Mouse (Mus musculus) hindbrain, embryonic 14.5 days (tissue): ENCODE measurements around the gene Bcl2l1. TPM values are rescaled to one million over a fixed set of nuclear protein-coding genes. Genes with fewer than 3 reads are reported as not detected.
A peak's percentile ranks its signal among the peaks of the same experiment; 100 is the strongest.

Experiments used
- ATAC-seq: fragments of 200-750 bp; cut with Nextera tagmentation; 2 replicates; pipeline ENCODE4 v1.8.0; 2017; ENCODE audit warnings: moderate number of reproducible peaks, mild to moderate bottlenecking, moderate TSS enrichment, moderate library complexity; ENCODE audit not compliant: low FRiP score
- DNase-seq: peaks from one replicate; pipeline ENCODE4 v3.0.0-alpha.2; 2015; ENCODE audit warnings: low spot score
- H3K27ac ChIP-seq: fragments of 300-500 bp; sonication (generic); 2 replicates; pipeline ENCODE4 v1.5.1; 2014; ENCODE audit warnings: mild to moderate bottlenecking, moderate library complexity
- H3K27me3 ChIP-seq: fragments of 300-500 bp; sonication (generic); 2 replicates; pipeline ENCODE4 v1.6.1; 2014; ENCODE audit warnings: mild to moderate bottlenecking, low read length, mixed read lengths; ENCODE audit not compliant: control insufficient read depth, insufficient read depth
- H3K36me3 ChIP-seq: fragments of 300-500 bp; sonication (generic); replicated peaks from 2 replicates; pipeline ENCODE4 v1.6.1; 2014; ENCODE audit not compliant: control insufficient read depth, insufficient read depth
- H3K4me1 ChIP-seq: fragments of 300-500 bp; sonication (generic); replicated peaks from 2 replicates; pipeline ENCODE4 v1.6.1; 2014; ENCODE audit warnings: antibody characterized with exemption, low read length, mixed read lengths; ENCODE audit not compliant: control insufficient read depth, insufficient read depth
- H3K4me2 ChIP-seq: fragments of 300-500 bp; sonication (generic); replicated peaks from 2 replicates; pipeline ENCODE4 v1.6.1; 2014; ENCODE audit warnings: mild to moderate bottlenecking, moderate library complexity
- H3K4me3 ChIP-seq: fragments of 300-500 bp; sonication (generic); replicated peaks from 2 replicates; pipeline ENCODE4 v1.5.1; 2014; ENCODE audit warnings: mild to moderate bottlenecking, low read length
- H3K9ac ChIP-seq: fragments of 300-500 bp; sonication (generic); 2 replicates; pipeline ENCODE4 v1.6.1; 2014
- H3K9me3 ChIP-seq: fragments of 300-500 bp; sonication (generic); 2 replicates; pipeline ENCODE4 v1.6.1; 2016; ENCODE audit warnings: low read length; ENCODE audit not compliant: control insufficient read depth
- WGBS: fragments of 180-500 bp; shearing (Covaris S2); extraction: QIAGEN DNeasy Blood & Tissue Kit; methylation state at CpG from one replicate; pipeline ENCODE4 v1.1.7; 2014; 5-methylcytosine and 5-hydroxymethylcytosine counted together
- polyA plus RNA-seq: library from polyadenylated mRNA; unstranded; fragments of >200 nt; fragmentation: Nextera tagmentation; extraction: Ambion mirVana; gene quantifications from 2 replicates; pipeline ENCODE4 v1.2.1, GENCODE M21; 2014

Bcl2l1 gene
- polyA plus RNA-seq, 1 experiment from 2014 or later: 155 TPM

DNA sequence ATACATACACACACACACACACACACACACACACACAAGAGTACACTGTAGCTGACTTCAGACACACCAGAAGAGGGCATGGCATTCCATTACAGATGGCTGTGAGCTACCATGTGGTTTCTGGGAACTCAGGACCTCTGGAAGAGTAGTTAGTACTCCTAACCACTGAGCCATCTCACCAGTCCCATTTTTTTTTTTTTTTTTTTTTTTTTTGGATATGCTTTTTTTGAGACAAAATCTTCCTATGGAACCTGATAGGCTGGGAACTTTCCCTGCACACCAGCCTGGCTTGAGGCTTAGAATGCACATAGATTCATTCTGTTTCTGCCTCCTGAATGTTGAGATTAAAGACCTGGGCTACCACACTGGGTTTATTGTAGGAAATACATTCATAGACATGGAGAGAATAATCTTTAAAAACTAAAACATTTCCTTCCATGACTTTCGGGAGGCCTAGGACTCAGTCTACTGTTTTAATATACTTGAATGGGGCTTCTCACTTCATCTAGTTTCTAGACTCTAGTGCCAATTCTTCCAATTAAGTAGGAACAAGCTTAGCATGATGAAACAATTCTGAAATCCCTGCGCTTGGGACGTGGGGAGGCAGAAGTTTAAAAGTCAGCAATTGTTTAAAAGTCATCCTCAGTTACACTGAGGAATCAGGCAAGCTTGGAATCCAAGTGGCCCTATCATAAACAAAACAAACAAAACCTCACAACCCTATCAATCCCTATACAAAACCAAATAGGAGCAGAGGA lies 15.7 kb upstream of the Bcl2l1 start:
- 0 out of 2 replicates have a peak, but pooled peaks cover 5% of the 10 kb centered on the region for H3K4me1 ChIP-seq
- H3K36me3 ChIP-seq: no peaks in the 10 kb centered on the region
- H3K9ac ChIP-seq: peak overlapping the region; percentile 54
- H3K9me3 ChIP-seq: no peaks in the 10 kb centered on the region
- peak overlapping the region; percentile 78 for H3K4me2 ChIP-seq
- ATAC-seq (0 out of 2 replicates have a peak, but pooled peaks have one; percentile 4), DNase-seq (no peak)
- WGBS: 23% methylated on average over 3 of the region's 3 CpGs
- H3K4me3 ChIP-seq: peak overlapping the region; percentile 65; the same call in 1 of the 2 replicates
- H3K27ac ChIP-seq: no peak overlapping the region
- H3K27me3 ChIP-seq: no peaks in the 10 kb centered on the region

DNA sequence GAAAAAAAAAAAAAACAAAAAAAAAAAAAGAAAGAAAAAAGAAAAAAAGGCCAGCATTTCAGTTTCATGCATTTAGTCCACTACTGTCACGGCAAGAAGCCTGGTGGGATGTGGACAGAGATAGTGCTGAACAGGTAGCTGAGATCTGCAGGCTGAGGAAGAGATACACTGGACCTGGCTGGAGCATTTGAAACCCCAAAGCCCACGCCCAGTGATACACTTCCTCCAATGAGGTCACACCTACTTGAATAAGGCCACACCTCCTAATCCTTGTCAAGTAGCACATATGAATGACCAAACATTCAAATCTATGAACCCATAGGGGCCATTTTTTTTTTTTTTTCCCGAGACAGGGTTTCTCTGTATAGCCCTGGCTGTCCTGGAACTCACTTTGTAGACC lies 11.2 kb upstream of the Bcl2l1 start:
- H3K4me3 ChIP-seq: no peak overlapping the region
- no peaks in the 10 kb centered on the region for H3K36me3 ChIP-seq
- no peak overlapping the region for H3K27ac ChIP-seq
- H3K4me1 ChIP-seq: no peaks in the 10 kb centered on the region
- no peak overlapping the region for H3K4me2 ChIP-seq
- no peaks in the 10 kb centered on the region for H3K27me3 ChIP-seq
- no peak overlapping the region for H3K9ac ChIP-seq
- H3K9me3 ChIP-seq: no peaks in the 10 kb centered on the region
- WGBS: 76% methylated on average over 3 of the region's 3 CpGs
- no peak for DNase-seq
- ATAC-seq: no peak

DNA sequence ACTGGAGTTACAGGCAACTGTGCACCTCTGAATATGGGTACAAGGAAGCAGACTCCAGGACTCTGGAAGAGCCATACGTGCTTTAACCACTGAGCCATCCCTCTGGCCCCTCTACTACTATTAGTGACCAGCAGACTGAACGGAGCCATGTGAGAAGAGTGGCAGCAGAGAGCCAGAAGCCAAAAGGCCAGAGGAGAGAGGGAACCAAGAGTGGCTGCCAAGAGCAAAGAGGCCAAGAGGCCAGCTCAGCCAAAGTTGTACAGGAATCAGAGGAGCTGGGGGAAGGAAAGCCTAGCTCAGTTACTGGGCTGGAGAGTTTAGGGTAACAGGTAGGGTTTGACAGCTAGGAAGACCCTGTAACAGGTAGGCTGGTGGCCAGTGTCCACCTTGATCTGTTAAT lies 7.7 kb upstream of the Bcl2l1 start:
- 78% methylated on average over 2 of the region's 2 CpGs for WGBS
- DNase-seq (no peak), ATAC-seq (no peak)

DNA sequence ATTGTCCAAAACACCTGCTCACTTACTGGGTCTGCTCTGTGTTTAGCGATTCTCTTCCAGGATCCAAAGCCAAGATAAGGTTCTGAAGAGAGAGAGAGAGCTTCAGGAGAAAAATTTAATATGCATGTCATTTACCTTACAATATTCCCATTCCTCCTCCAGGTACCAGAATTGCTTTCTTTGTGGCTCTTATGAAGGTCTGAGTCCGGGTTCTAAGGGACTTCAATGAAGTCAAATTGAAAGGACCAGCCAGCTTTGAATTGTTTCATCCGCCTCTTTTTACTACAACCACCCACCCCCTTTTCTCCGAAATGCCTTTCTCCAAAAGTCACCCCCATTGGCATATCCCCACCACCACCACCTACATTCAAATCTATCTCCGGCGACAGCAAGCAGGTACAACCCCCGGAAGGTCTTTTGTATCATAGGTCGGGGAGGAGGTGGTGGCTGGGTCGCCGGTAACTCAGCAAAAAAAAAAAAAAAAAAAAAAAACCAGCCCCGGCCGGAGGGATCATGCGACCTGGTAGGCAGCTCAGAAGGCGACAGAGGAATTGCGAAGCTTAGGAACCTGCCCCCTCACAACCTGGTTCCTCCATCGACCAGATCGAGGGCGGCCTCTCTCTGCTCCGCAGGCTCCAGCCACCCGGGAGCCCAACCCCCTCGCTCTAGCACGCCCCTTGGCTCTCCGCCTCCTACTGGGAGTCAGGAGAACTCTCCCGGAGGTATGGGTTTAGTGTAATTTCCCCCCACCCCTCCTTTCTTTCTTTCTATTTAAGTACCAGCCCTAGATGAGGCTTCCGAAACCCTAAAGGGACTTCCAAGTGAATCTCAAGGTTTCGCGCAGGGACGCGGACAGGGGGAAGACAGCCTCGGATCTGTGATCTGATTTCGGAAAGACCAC lies 1.3 kb downstream of the Bcl2l1 start:
- peak overlapping the region; percentile 97 for H3K27ac ChIP-seq
- peak overlapping the region; percentile 66 for H3K4me3 ChIP-seq
- peak overlapping the region; percentile 94 for H3K9ac ChIP-seq
- H3K4me2 ChIP-seq: peak overlapping the region; percentile 77
- H3K9me3 ChIP-seq: no peaks in the 10 kb centered on the region
- peaks cover 15% of the 10 kb centered on the region; the same call in 1 of the 2 replicates for H3K36me3 ChIP-seq
- H3K27me3 ChIP-seq: no peaks in the 10 kb centered on the region
- WGBS: 1% methylated on average over 31 of the region's 31 CpGs
- H3K4me1 ChIP-seq: peaks cover 43% of the 10 kb centered on the region
- peak; percentile 81 for DNase-seq
- ATAC-seq: peak; percentile 72

More for the DNA sequence above, 7.7 kb upstream of the Bcl2l1 start:
- H3K4me2 ChIP-seq: no peak overlapping the region
- no peak overlapping the region for H3K4me3 ChIP-seq
- no peaks in the 10 kb centered on the region for H3K9me3 ChIP-seq
- no peaks in the 10 kb centered on the region for H3K4me1 ChIP-seq
- H3K36me3 ChIP-seq: no peaks in the 10 kb centered on the region
- H3K27ac ChIP-seq: no peak overlapping the region
- H3K27me3 ChIP-seq: no peaks in the 10 kb centered on the region
- no peak overlapping the region for H3K9ac ChIP-seq

DNA sequence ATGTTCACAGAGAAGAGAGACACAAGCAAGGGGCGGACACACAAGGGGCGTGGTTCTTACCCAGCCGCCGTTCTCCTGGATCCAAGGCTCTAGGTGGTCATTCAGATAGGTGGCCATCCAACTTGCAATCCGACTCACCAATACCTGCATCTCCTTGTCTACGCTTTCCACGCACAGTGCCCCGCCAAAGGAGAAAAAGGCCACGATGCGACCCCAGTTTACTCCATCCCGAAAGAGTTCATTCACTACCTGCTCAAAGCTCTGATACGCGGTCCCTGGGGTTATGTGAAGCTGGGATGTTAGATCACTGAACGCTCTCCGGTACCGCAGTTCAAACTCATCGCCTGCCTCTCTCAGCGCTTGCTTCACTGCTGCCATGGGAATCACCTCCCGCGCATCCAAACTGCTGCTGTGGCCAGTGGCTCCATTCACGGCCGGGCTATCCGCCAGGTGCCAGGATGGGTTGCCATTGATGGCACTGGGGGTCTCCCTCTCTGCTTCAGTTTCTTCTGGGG lies 2.1 kb downstream of the Bcl2l1 start:
- peak overlapping the region; percentile 66 for H3K4me3 ChIP-seq
- H3K4me2 ChIP-seq: peak overlapping the region; percentile 77
- H3K9ac ChIP-seq: peak overlapping the region; percentile 94
- peaks cover 15% of the 10 kb centered on the region; the same call in 1 of the 2 replicates for H3K36me3 ChIP-seq
- H3K27me3 ChIP-seq: no peaks in the 10 kb centered on the region
- 58% methylated on average over 23 of the region's 23 CpGs for WGBS
- H3K9me3 ChIP-seq: no peaks in the 10 kb centered on the region
- ATAC-seq (no peak), DNase-seq (peak; percentile 36)
- H3K4me1 ChIP-seq: peaks cover 46% of the 10 kb centered on the region
- H3K27ac ChIP-seq: peak overlapping the region; percentile 97

DNA sequence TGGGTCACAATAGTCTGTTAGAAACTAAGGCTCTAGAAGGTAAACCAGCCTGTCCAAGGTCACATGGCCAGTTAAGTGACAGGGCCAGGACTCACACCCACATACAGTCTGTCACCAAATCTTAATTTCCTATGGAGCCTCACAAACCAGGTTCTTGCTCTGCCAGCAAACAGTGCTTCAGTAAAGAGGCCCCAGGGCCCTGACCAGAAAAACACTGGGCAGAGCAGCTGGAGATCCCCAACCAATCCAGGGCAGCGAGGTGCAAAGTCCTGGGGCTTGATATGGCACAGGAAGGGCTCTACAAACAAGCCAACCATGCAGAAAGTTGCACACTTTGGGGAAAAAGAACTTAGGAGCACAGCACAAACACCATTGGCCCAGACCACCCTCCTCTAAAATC lies 3.0 kb downstream of the Bcl2l1 start:
- 38% methylated on average over 1 of the region's 1 CpGs for WGBS
- H3K4me1 ChIP-seq: peaks cover 49% of the 10 kb centered on the region
- H3K4me2 ChIP-seq: peak overlapping the region; percentile 77
- no peaks in the 10 kb centered on the region for H3K9me3 ChIP-seq
- no peak for ATAC-seq
- peak overlapping the region; percentile 94 for H3K9ac ChIP-seq
- DNase-seq: no peak
- H3K4me3 ChIP-seq: peak overlapping the region; percentile 66
- peaks cover 15% of the 10 kb centered on the region; the same call in 1 of the 2 replicates for H3K36me3 ChIP-seq
- no peak overlapping the region for H3K27ac ChIP-seq
- no peaks in the 10 kb centered on the region for H3K27me3 ChIP-seq

DNA sequence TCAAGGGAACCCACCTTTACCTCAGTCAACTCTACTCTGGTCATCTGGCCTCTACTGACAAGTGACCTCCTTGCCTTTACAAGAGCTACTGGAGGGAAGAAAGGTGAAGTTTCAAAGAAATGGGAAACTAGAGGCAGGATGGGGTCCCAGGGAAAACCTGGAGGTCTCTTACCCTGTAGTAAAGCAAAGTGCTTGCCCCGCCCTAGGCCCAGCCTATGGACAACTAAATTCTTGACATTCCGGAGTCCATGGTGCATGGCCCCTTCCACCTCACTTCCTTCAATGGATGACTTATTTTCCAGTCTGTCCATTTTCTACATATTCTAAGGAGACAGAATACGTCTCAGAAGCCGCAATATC lies 3.5 kb downstream of the Bcl2l1 start:
- no peak overlapping the region for H3K27ac ChIP-seq
- no peaks in the 10 kb centered on the region for H3K9me3 ChIP-seq
- ATAC-seq (no peak), DNase-seq (no peak)
- H3K36me3 ChIP-seq: peaks cover 15% of the 10 kb centered on the region; the same call in 1 of the 2 replicates
- peak overlapping the region; percentile 66 for H3K4me3 ChIP-seq
- 63% methylated on average over 4 of the region's 4 CpGs for WGBS
- H3K27me3 ChIP-seq: no peaks in the 10 kb centered on the region
- H3K4me1 ChIP-seq: peaks cover 49% of the 10 kb centered on the region
- peak overlapping the region; percentile 77 for H3K4me2 ChIP-seq
- peak overlapping the region; percentile 94 for H3K9ac ChIP-seq

DNA sequence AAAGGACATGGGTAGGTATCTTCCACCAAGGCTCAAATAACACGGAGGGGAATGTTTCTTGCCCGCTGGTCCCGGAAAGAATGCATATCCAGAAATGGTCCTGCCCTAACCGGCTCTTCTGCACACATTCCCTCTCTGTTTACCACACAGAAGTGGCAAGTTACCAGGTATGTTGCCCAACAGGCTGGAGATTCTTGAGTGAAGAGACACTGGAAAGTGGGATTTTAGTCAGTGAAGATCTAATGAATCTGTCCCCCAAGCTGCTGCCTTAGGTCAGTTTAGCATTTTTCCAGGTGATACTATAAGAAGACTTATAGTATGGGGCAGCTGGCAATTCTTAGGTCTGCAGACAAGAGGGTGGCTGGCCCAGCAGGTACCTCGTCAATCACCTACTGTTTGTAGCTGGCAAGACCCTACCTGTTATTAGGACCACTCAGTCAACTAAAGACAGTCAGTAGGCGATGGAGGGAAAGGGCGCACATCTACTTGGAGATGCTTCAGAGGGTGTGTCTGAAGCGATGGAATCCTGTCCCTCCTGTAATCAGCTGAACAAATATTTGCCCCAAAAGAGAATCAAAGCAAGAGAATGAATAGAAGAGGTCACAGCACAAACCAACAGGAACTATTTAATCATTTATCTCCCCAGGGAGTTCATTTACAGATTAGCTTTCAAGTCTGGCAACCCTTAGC lies 4.1 kb downstream of the Bcl2l1 start:
- 82% methylated on average over 8 of the region's 8 CpGs for WGBS
- no peaks in the 10 kb centered on the region for H3K9me3 ChIP-seq
- peak overlapping the region; percentile 77 for H3K4me2 ChIP-seq
- ATAC-seq: no peak
- peaks cover 52% of the 10 kb centered on the region for H3K4me1 ChIP-seq
- no peak for DNase-seq
- H3K27ac ChIP-seq: no peak overlapping the region
- peak overlapping the region; percentile 94; the same call in 1 of the 2 replicates for H3K9ac ChIP-seq
- peak overlapping the region; percentile 66 for H3K4me3 ChIP-seq
- H3K27me3 ChIP-seq: no peaks in the 10 kb centered on the region
- peaks cover 15% of the 10 kb centered on the region; the same call in 1 of the 2 replicates for H3K36me3 ChIP-seq
